Mouse (Mus musculus) forebrain, embryonic 13.5 days (tissue): Measurements from ENCODE around the gene Gm42715. TPM values are rescaled to one million over a fixed set of nuclear protein-coding genes. Genes with fewer than 3 reads are reported as not detected.

Source experiments
- ATAC-seq: fragments of 200-750 bp; cut with Nextera tagmentation; 2 replicates; pipeline ENCODE4 v1.8.0; 2017
- H3K27ac ChIP-seq: fragments of 300-500 bp; sonication (generic); 2 replicates; pipeline ENCODE4 v1.5.1; 2015; ENCODE audit warnings: inconsistent platforms, mild to moderate bottlenecking, moderate library complexity
- H3K27me3 ChIP-seq: fragments of 300-500 bp; sonication (generic); 2 replicates; pipeline ENCODE4 v1.6.1; 2015; ENCODE audit warnings: mild to moderate bottlenecking, inconsistent platforms
- H3K36me3 ChIP-seq: fragments of 300-500 bp; sonication (generic); 2 replicates; pipeline ENCODE4 v1.6.1; 2015; ENCODE audit warnings: mild to moderate bottlenecking, inconsistent platforms; ENCODE audit not compliant: poor library complexity, severe bottlenecking
- H3K4me1 ChIP-seq: fragments of 300-500 bp; sonication (generic); 2 replicates; pipeline ENCODE4 v1.6.1; 2015; ENCODE audit warnings: inconsistent platforms
- H3K4me2 ChIP-seq: fragments of 300-500 bp; sonication (generic); 2 replicates; pipeline ENCODE4 v1.6.1; 2015; ENCODE audit warnings: inconsistent platforms, mild to moderate bottlenecking, moderate library complexity
- H3K4me3 ChIP-seq: fragments of 300-500 bp; sonication (generic); 2 replicates; pipeline ENCODE4 v1.5.1; 2015; ENCODE audit warnings: mild to moderate bottlenecking, inconsistent platforms
- H3K9ac ChIP-seq: fragments of 300-500 bp; sonication (generic); 2 replicates; pipeline ENCODE4 v1.6.1; 2015; ENCODE audit warnings: mild to moderate bottlenecking, inconsistent platforms
- H3K9me3 ChIP-seq: fragments of 300-500 bp; sonication (generic); replicated peaks from 2 replicates; pipeline ENCODE4 v1.6.1; 2016; ENCODE audit warnings: inconsistent platforms
- WGBS: fragments of 180-500 bp; shearing (Covaris S2); methylation state at CpG from one replicate; pipeline ENCODE4 v1.1.7; 2015; 5-methylcytosine and 5-hydroxymethylcytosine counted together
- microRNA-seq: library from miRNA; unstranded; fragments of <30 nt; microRNA quantifications from one replicate; pipeline ENCODE4, GENCODE M21; 2016
- polyA plus RNA-seq: library from polyadenylated mRNA; unstranded; fragments of >200 nt; fragmentation: Nextera tagmentation; extraction: Ambion mirVana; gene quantifications from 2 replicates; pipeline ENCODE4 v1.2.1, GENCODE M21; 2015

Gm42715 gene
- polyA plus RNA-seq, 1 experiment from 2014 or later: 19.5 TPM

GRCm38 (mm10) chr7:127614091-127614490 is 94.7 kb downstream of the Gm42715 start:
- H3K9ac ChIP-seq: peak overlapping the region; percentile 96
- H3K27me3 ChIP-seq: no peaks in the 10 kb centered on the region
- H3K4me1 ChIP-seq: peaks cover 35% of the 10 kb centered on the region
- peak overlapping the region; percentile 79; the same call in 1 of the 2 replicates for H3K27ac ChIP-seq
- H3K4me3 ChIP-seq: peak overlapping the region; percentile 100
- H3K36me3 ChIP-seq: peaks cover 38% of the 10 kb centered on the region
- 19% methylated on average over 8 of the region's 8 CpGs for WGBS
- no peaks in the 10 kb centered on the region for H3K9me3 ChIP-seq
- H3K4me2 ChIP-seq: peak overlapping the region; percentile 92
- no peak for ATAC-seq

- peak; percentile 44; the same call in 1 of the 2 replicates for ATAC-seq
- H3K4me3 ChIP-seq: peak overlapping the region; percentile 100
- H3K9ac ChIP-seq: peak overlapping the region; percentile 96
- peak overlapping the region; percentile 92 for H3K4me2 ChIP-seq
- no peaks in the 10 kb centered on the region for H3K9me3 ChIP-seq
- 0% methylated on average over 9 of the region's 44 CpGs for WGBS
- peak overlapping the region; percentile 79 for H3K27ac ChIP-seq
- peaks cover 35% of the 10 kb centered on the region for H3K4me1 ChIP-seq
- H3K27me3 ChIP-seq: no peaks in the 10 kb centered on the region
- H3K36me3 ChIP-seq: peaks cover 34% of the 10 kb centered on the region
Observed at GRCm38 (mm10) chr7:127614511-127614890, 95.1 kb downstream of the Gm42715 start.

GRCm38 (mm10) chr7:127614891-127615843 is 95.8 kb downstream of the Gm42715 start, which contains the start of gene Zfp629:
Gene Zfp629 (minus strand): TSS chr7:127615797.
- Histone ChIP-seq H3K9me3 (no peaks in the 10 kb centered on the region), H3K27ac (peak within 1 kb of the TSS; percentile 79), H3K27me3 (no peaks in the 10 kb centered on the region), H3K36me3 (peaks cover 27% of the 10 kb centered on the region), H3K4me3 (peak within 1 kb of the TSS; percentile 100), H3K4me2 (peak within 1 kb of the TSS; percentile 92), H3K9ac (peak within 1 kb of the TSS; percentile 96), H3K4me1 (peaks cover 35% of the 10 kb centered on the region)
- WGBS: under 1% methylated on average over 42 of the region's 50 CpGs
- peak; percentile 92 for ATAC-seq

- peaks cover 35% of the 10 kb centered on the region for H3K4me1 ChIP-seq
- no peak overlapping the region for H3K27ac ChIP-seq
- WGBS: 70% methylated on average over 1 of the region's 1 CpGs
- no peaks in the 10 kb centered on the region for H3K27me3 ChIP-seq
- peak overlapping the region; percentile 100; the same call in 1 of the 2 replicates for H3K4me3 ChIP-seq
- peaks cover 15% of the 10 kb centered on the region for H3K36me3 ChIP-seq
- no peaks in the 10 kb centered on the region for H3K9me3 ChIP-seq
- no peak for ATAC-seq
- H3K9ac ChIP-seq: 0 out of 2 replicates have a peak overlapping the region, but pooled peaks have one; percentile 26
- H3K4me2 ChIP-seq: peak overlapping the region; percentile 92
Observed at GRCm38 (mm10) chr7:127616336-127616735, 97.0 kb downstream of the Gm42715 start.

Small RNAs within 50 kb of the gene (microRNA-seq; reads per million reads assigned to microRNA genes)
- not detected for gene Gm47278
- not detected for gene Mir7060

Other genes with a start within 250 kb of the Gm42715 start
- gene Sephs2, start 245.5 kb upstream of the Gm42715 start, polyA plus RNA-seq: 51.1 and 53.2 TPM in 2 replicates
- 0.19 and 0.26 TPM in 2 replicates for gene Itgal, start 223.3 kb upstream of the Gm42715 start, polyA plus RNA-seq
- gene Zfp768, start 174.0 kb upstream of the Gm42715 start, polyA plus RNA-seq: 11.8 and 12.6 TPM in 2 replicates
- gene Zfp747, start 143.5 kb upstream of the Gm42715 start, polyA plus RNA-seq: 6.4 and 8.6 TPM in 2 replicates
- 5.3 and 5.5 TPM in 2 replicates for gene 9130019O22Rik, start 132.4 kb upstream of the Gm42715 start, polyA plus RNA-seq
- 6.0 and 7.2 TPM in 2 replicates for gene E430018J23Rik, start 126.0 kb upstream of the Gm42715 start, polyA plus RNA-seq
- 4.3 and 5.4 TPM in 2 replicates for gene Zfp764, start 112.8 kb upstream of the Gm42715 start, polyA plus RNA-seq
- 30.3 and 36.2 TPM in 2 replicates for gene Zfp688, start 97.5 kb upstream of the Gm42715 start, polyA plus RNA-seq
- gene Zfp689, start 70.4 kb upstream of the Gm42715 start, polyA plus RNA-seq: 16.6 and 17.4 TPM in 2 replicates
- 49.6 and 51.0 TPM in 2 replicates for gene Prr14, start 60.0 kb upstream of the Gm42715 start, polyA plus RNA-seq
- 11.2 and 11.9 TPM in 2 replicates for gene Fbrs, start 40.4 kb upstream of the Gm42715 start, polyA plus RNA-seq
- gene Srcap, start 7.6 kb upstream of the Gm42715 start, polyA plus RNA-seq: 50.3 and 55.2 TPM in 2 replicates
- gene Tmem265, start 41.8 kb downstream of the Gm42715 start, polyA plus RNA-seq: 5.0 and 5.7 TPM in 2 replicates
- gene Phkg2, start 53.8 kb downstream of the Gm42715 start, polyA plus RNA-seq: 58.6 and 63.4 TPM in 2 replicates
- gene Ccdc189, start 69.0 kb downstream of the Gm42715 start, polyA plus RNA-seq: 13.8 and 15.6 TPM in 2 replicates
- 43.1 and 51.9 TPM in 2 replicates for gene Rnf40, start 69.2 kb downstream of the Gm42715 start, polyA plus RNA-seq
- 18.6 and 22.0 TPM in 2 replicates for gene Zfp629, start 96.2 kb downstream of the Gm42715 start, polyA plus RNA-seq
- 36.6 and 40.8 TPM in 2 replicates for gene Bcl7c, start 189.3 kb downstream of the Gm42715 start, polyA plus RNA-seq
- 3.8 and 4.4 TPM in 2 replicates for gene Ctf1, start 193.2 kb downstream of the Gm42715 start, polyA plus RNA-seq
- 0.19 and 0.36 TPM in 2 replicates for gene Ctf2, start 212.6 kb downstream of the Gm42715 start, polyA plus RNA-seq
- 7.7 and 9.6 TPM in 2 replicates for gene Fbxl19, start 225.0 kb downstream of the Gm42715 start, polyA plus RNA-seq